Mouse (Mus musculus) hindbrain, postnatal 0 days (tissue): ENCODE measurements around the gene Slc7a14. TPM values are rescaled to one million over a fixed set of nuclear protein-coding genes. Genes with fewer than 3 reads are reported as not detected.

Source experiments
- ATAC-seq: fragments of 200-750 bp; cut with Nextera tagmentation; 2 replicates; pipeline ENCODE4 v1.8.0; 2017; ENCODE audit warnings: mild to moderate bottlenecking, moderate TSS enrichment, moderate library complexity
- DNase-seq: peaks from one replicate; pipeline ENCODE4 v3.0.0-alpha.2; 2015; ENCODE audit warnings: low spot score
- H3K27ac ChIP-seq: fragments of 300-500 bp; sonication (generic); 2 replicates; pipeline ENCODE4 v1.5.1; 2014; ENCODE audit warnings: mild to moderate bottlenecking
- H3K27me3 ChIP-seq: fragments of 300-500 bp; sonication (generic); 2 replicates; pipeline ENCODE4 v1.6.1; 2014; ENCODE audit warnings: low read length, mixed read lengths; ENCODE audit not compliant: insufficient read depth
- H3K36me3 ChIP-seq: fragments of 300-500 bp; sonication (generic); 2 replicates; pipeline ENCODE4 v1.6.1; 2014; ENCODE audit warnings: low read length, mixed read lengths; ENCODE audit not compliant: insufficient read depth
- H3K4me1 ChIP-seq: fragments of 300-500 bp; sonication (generic); 2 replicates; pipeline ENCODE4 v1.6.1; 2014; ENCODE audit warnings: antibody characterized with exemption, low read length, mixed read lengths; ENCODE audit not compliant: insufficient read depth
- H3K4me2 ChIP-seq: fragments of 300-500 bp; sonication (generic); 2 replicates; pipeline ENCODE4 v1.6.1; 2014; ENCODE audit warnings: low read depth, mild to moderate bottlenecking, low read length, moderate library complexity, mixed read lengths
- H3K4me3 ChIP-seq: fragments of 300-500 bp; sonication (generic); 2 replicates; pipeline ENCODE4 v1.5.1; 2014; ENCODE audit warnings: low read length
- H3K9ac ChIP-seq: fragments of 300-500 bp; sonication (generic); replicated peaks from 2 replicates; pipeline ENCODE4 v1.6.1; 2014; ENCODE audit warnings: mild to moderate bottlenecking, low read length, moderate library complexity, mixed read lengths
- H3K9me3 ChIP-seq: fragments of 300-500 bp; sonication (generic); 2 replicates; pipeline ENCODE4 v1.6.1; 2016; ENCODE audit warnings: low read length, mixed read lengths
- CTCF ChIP-seq: IDR thresholded peaks from 2 replicates; pipeline ENCODE4 v1.5.1; 2016; ENCODE audit warnings: antibody characterized with exemption, control low read depth, low read depth
- WGBS: fragments of 180-500 bp; shearing (Covaris S2); extraction: QIAGEN DNeasy Blood & Tissue Kit; methylation state at CpG from one replicate; pipeline ENCODE4 v1.1.7; 2014; 5-methylcytosine and 5-hydroxymethylcytosine counted together
- polyA plus RNA-seq: library from polyadenylated mRNA; unstranded; fragments of >200 nt; fragmentation: Nextera tagmentation; extraction: Ambion mirVana; gene quantifications from 2 replicates; pipeline ENCODE4 v1.2.1, GENCODE M21; 2015
- total RNA-seq: library from RNA; depleted of rRNA; stranded (reverse); fragments of >200 nt; gene quantifications from 2 replicates; pipeline ENCODE4 v1.2.3, GENCODE M21; 2014; rRNA removed

The Slc7a14 gene
- total RNA-seq, result 20.9 and 23.6 TPM in 2 replicates
- polyA plus RNA-seq, result 8.8 and 9.2 TPM in 2 replicates

DNA sequence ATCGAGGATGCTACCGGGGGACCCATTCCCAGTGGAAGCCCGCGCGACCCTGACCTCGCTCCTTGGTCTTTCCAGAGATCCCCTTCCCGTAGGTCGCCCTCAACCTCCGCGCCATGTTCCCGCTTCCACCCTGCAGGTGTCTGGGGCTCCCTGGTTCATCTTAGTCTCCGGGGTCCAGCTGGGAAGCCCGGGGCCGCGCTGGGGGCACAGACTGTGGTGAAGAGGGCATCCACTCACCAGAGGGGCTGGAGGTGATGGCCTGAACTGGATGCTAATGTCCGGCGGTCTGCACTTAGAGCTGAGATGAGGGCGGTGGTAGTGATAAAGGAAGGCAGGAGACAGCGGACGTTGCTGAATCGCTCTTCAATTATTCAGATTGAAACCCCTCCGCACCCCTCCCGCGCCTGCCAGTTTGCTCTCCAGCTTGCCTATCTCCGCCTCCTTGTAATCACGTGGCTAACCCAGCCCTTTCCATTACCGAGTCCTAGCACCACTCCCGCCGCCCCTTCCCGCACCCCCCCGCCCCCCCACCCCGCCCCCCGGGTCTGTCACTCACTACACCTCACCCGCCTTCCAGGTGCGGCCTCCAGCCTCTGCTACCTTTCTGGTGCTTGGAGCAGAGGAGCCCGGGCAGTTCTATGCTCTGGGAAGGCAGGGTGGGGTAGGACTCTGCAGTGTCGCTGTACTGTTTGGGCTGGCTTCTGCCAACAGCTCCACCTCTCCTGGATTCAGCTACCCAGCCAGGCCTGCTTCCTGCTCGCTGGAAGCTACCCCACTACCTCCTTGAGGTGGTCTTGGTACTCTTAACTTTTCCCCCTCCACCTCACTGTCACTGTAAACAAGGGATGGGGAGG lies at the start of gene Slc7a14:
Gene Slc7a14, minus strand, starts transcription at position 445 of the 854 bp plus-strand sequence.
- WGBS, result under 1% methylated on average over 30 of the region's 38 CpGs
- peak within 1 kb of the TSS; percentile 86 for H3K9ac ChIP-seq
- peak within 1 kb of the TSS; percentile 79 for H3K27ac ChIP-seq
- DNase-seq (peak; percentile 86), ATAC-seq (peak; percentile 94)
- H3K4me3 ChIP-seq, result peak within 1 kb of the TSS; percentile 70
- no peaks in the 10 kb centered on the region for H3K27me3 ChIP-seq
- H3K4me2 ChIP-seq, result peak within 1 kb of the TSS; percentile 69
- no peaks in the 10 kb centered on the region for H3K36me3 ChIP-seq
- no peaks in the 10 kb centered on the region for H3K4me1 ChIP-seq
- no peak for TF ChIP-seq CTCF
- H3K9me3 ChIP-seq, result no peaks in the 10 kb centered on the region

DNA sequence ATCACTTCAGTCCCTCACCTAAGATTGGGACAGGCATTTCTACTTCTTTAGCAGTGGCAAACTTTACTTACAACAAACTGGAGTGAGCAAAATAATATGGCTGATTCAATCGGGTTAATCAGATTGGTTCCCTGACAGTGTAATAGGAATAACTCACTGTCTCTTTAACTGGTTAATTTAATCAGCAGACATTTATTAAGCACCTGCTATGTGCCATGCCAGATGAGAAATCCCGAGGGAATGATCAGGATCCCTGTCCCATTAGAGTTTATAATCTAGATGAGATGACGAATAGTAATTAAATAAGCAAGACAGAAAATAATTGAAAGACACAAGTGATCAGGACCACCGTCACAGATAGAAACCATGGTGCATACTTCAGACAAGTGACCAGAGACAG lies 36.4 kb upstream of the Slc7a14 start:
- Histone ChIP-seq H3K4me2 (no peak overlapping the region), H3K4me3 (no peak overlapping the region), H3K27me3 (no peaks in the 10 kb centered on the region), H3K4me1 (no peaks in the 10 kb centered on the region), H3K9ac (no peak overlapping the region), H3K9me3 (no peaks in the 10 kb centered on the region), H3K36me3 (no peaks in the 10 kb centered on the region), H3K27ac (no peak overlapping the region)
- WGBS, result 67% methylated on average over 4 of the region's 4 CpGs
- DNase-seq, result no peak
- no peak for ATAC-seq
- TF ChIP-seq CTCF, result no peak

GRCm38 (mm10) chr3:31345766-31346165 lies 35.6 kb upstream of the Slc7a14 start:
- no peaks in the 10 kb centered on the region for H3K9me3 ChIP-seq
- H3K4me1 ChIP-seq, result no peaks in the 10 kb centered on the region
- ATAC-seq (no peak), DNase-seq (no peak)
- H3K27me3 ChIP-seq, result no peaks in the 10 kb centered on the region
- no peak overlapping the region for H3K4me3 ChIP-seq
- 70% methylated on average over 4 of the region's 4 CpGs for WGBS
- H3K27ac ChIP-seq, result no peak overlapping the region
- H3K36me3 ChIP-seq, result no peaks in the 10 kb centered on the region
- no peak for TF ChIP-seq CTCF
- H3K4me2 ChIP-seq, result no peak overlapping the region
- H3K9ac ChIP-seq, result no peak overlapping the region

GRCm38 (mm10) chr3:31339236-31339635 lies 29.1 kb upstream of the Slc7a14 start:
- no peaks in the 10 kb centered on the region for H3K4me1 ChIP-seq
- TF ChIP-seq CTCF, result no peak
- no peak overlapping the region for H3K9ac ChIP-seq
- no peak overlapping the region for H3K4me3 ChIP-seq
- no peaks in the 10 kb centered on the region for H3K27me3 ChIP-seq
- ATAC-seq (no peak), DNase-seq (no peak)
- H3K27ac ChIP-seq, result no peak overlapping the region
- 76% methylated on average over 3 of the region's 3 CpGs for WGBS
- H3K4me2 ChIP-seq, result no peak overlapping the region
- H3K9me3 ChIP-seq, result no peaks in the 10 kb centered on the region
- H3K36me3 ChIP-seq, result no peaks in the 10 kb centered on the region

GRCm38 (mm10) chr3:31328237-31328836 lies 18.2 kb upstream of the Slc7a14 start:
- DNase-seq, result no peak
- no peaks in the 10 kb centered on the region for H3K9me3 ChIP-seq
- no peaks in the 10 kb centered on the region for H3K27me3 ChIP-seq
- no peak overlapping the region for H3K27ac ChIP-seq
- no peaks in the 10 kb centered on the region for H3K36me3 ChIP-seq
- no peak overlapping the region for H3K9ac ChIP-seq
- WGBS, result 66% methylated on average over 7 of the region's 7 CpGs
- no peaks in the 10 kb centered on the region for H3K4me1 ChIP-seq
- TF ChIP-seq CTCF, result no peak
- ATAC-seq, result no peak
- no peak overlapping the region for H3K4me2 ChIP-seq
- no peak overlapping the region for H3K4me3 ChIP-seq

DNA sequence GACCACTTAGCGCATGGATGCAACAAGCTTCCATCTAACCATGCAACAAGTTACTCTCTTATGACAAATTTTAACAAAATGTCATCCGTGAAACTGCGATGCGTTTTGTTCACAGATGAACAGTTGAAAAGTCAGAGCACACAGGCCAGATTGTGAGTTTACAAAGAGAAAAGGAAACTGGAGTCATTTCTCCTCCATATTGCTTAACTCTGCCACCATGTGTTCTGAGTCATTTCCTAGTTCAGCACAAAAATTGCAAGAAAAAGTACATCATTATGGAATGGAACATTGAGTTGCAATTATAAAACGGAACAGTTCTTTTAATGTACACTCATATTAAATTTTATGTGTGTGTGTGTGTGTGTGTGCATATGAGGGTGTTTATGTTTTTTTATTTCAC lies 17.6 kb upstream of the Slc7a14 start:
- Histone ChIP-seq H3K27me3 (no peaks in the 10 kb centered on the region), H3K27ac (no peak overlapping the region), H3K4me2 (no peak overlapping the region), H3K36me3 (no peaks in the 10 kb centered on the region), H3K9ac (no peak overlapping the region), H3K4me1 (no peaks in the 10 kb centered on the region), H3K9me3 (no peaks in the 10 kb centered on the region), H3K4me3 (no peak overlapping the region)
- DNase-seq (no peak), ATAC-seq (no peak)
- TF ChIP-seq CTCF, result no peak
- WGBS, result 96% methylated on average over 5 of the region's 5 CpGs
